Mouse (Mus musculus): ENCODE measurements around the gene Zmynd12. TPM values are rescaled to one million over a fixed set of nuclear protein-coding genes. Genes with fewer than 3 reads are reported as not detected.

Gene Zmynd12
- polyA plus RNA-seq, 1 experiment from 2014 or later: 0.26 TPM

GRCm38 (mm10) chr4:119484882-119485281, 62.3 kb downstream of the Zmynd12 start:
- H3K27ac ChIP-seq: no peak overlapping the region
- no peaks in the 10 kb centered on the region for H3K4me1 ChIP-seq
- no peaks in the 10 kb centered on the region for H3K36me3 ChIP-seq (ENCODE audit: poor library complexity, severe bottlenecking)
- H3K9me3 ChIP-seq (replicated peaks): no peaks in the 10 kb centered on the region
- no peaks in the 10 kb centered on the region for H3K27me3 ChIP-seq
- 69% methylated on average over 7 of the region's 7 CpGs for WGBS
- ATAC-seq: no peak
- no peak overlapping the region for H3K4me3 ChIP-seq
- no peak overlapping the region for H3K9ac ChIP-seq
- H3K4me2 ChIP-seq: no peak overlapping the region

GRCm38 (mm10) chr4:119489666-119490065, 67.1 kb downstream of the Zmynd12 start:
- H3K4me1 ChIP-seq: peaks cover 12% of the 10 kb centered on the region; the same call in 1 of the 2 replicates
- no peaks in the 10 kb centered on the region for H3K9me3 ChIP-seq (replicated peaks)
- no peaks in the 10 kb centered on the region for H3K36me3 ChIP-seq (ENCODE audit: poor library complexity, severe bottlenecking)
- peaks cover 4% of the 10 kb centered on the region; the same call in 1 of the 2 replicates for H3K27me3 ChIP-seq
- WGBS: 82% methylated on average over 10 of the region's 10 CpGs
- no peak overlapping the region for H3K9ac ChIP-seq
- no peak overlapping the region for H3K27ac ChIP-seq
- H3K4me2 ChIP-seq: no peak overlapping the region
- no peak overlapping the region for H3K4me3 ChIP-seq
- ATAC-seq: no peak

- Histone ChIP-seq H3K4me1 (peaks cover 12% of the 10 kb centered on the region; the same call in 1 of the 2 replicates), H3K36me3 (ENCODE audit: poor library complexity, severe bottlenecking) (no peaks in the 10 kb centered on the region), H3K9ac (no peak overlapping the region), H3K27ac (no peak overlapping the region), H3K9me3 (replicated peaks) (no peaks in the 10 kb centered on the region), H3K27me3 (peaks cover 4% of the 10 kb centered on the region; the same call in 1 of the 2 replicates), H3K4me2 (no peak overlapping the region), H3K4me3 (no peak overlapping the region)
- WGBS: 78% methylated on average over 3 of the region's 3 CpGs
- no peak for ATAC-seq
Measured at GRCm38 (mm10) chr4:119490806-119491205, 68.2 kb downstream of the Zmynd12 start.

GRCm38 (mm10) chr4:119492291-119492932, 69.8 kb downstream of the Zmynd12 start, which contains the start of gene Rimkla:
TSS of gene Rimkla (minus strand) at chr4:119492628.
- peak within 1 kb of the TSS; percentile 52; the same call in 1 of the 2 replicates for H3K27ac ChIP-seq
- peaks cover 4% of the 10 kb centered on the region; the same call in 1 of the 2 replicates for H3K27me3 ChIP-seq
- H3K9ac ChIP-seq: peak within 1 kb of the TSS; percentile 76
- H3K36me3 ChIP-seq (ENCODE audit: poor library complexity, severe bottlenecking): no peaks in the 10 kb centered on the region
- H3K9me3 ChIP-seq (replicated peaks): no peaks in the 10 kb centered on the region
- H3K4me1 ChIP-seq: peaks cover 12% of the 10 kb centered on the region; the same call in 1 of the 2 replicates
- under 1% methylated on average over 65 of the region's 77 CpGs for WGBS
- peak within 1 kb of the TSS; percentile 78 for H3K4me2 ChIP-seq
- ATAC-seq: peak; percentile 95
- peak within 1 kb of the TSS; percentile 61 for H3K4me3 ChIP-seq

GRCm38 (mm10) chr4:119492933-119493327, 70.3 kb downstream of the Zmynd12 start:
- H3K27ac ChIP-seq: no peak overlapping the region
- ATAC-seq: peak; percentile 46
- peaks cover 12% of the 10 kb centered on the region; the same call in 1 of the 2 replicates for H3K4me1 ChIP-seq
- WGBS: 40% methylated on average over 10 of the region's 10 CpGs
- H3K4me3 ChIP-seq: peak overlapping the region; percentile 61
- H3K27me3 ChIP-seq: peaks cover 4% of the 10 kb centered on the region; the same call in 1 of the 2 replicates
- H3K9ac ChIP-seq: peak overlapping the region; percentile 76
- H3K4me2 ChIP-seq: peak overlapping the region; percentile 78
- no peaks in the 10 kb centered on the region for H3K9me3 ChIP-seq (replicated peaks)
- no peaks in the 10 kb centered on the region for H3K36me3 ChIP-seq (ENCODE audit: poor library complexity, severe bottlenecking)

- Histone ChIP-seq H3K4me3 (no peak overlapping the region), H3K9ac (no peak overlapping the region), H3K4me1 (no peaks in the 10 kb centered on the region), H3K27ac (no peak overlapping the region), H3K9me3 (replicated peaks) (no peaks in the 10 kb centered on the region), H3K4me2 (no peak overlapping the region), H3K36me3 (ENCODE audit: poor library complexity, severe bottlenecking) (no peaks in the 10 kb centered on the region), H3K27me3 (peaks cover 4% of the 10 kb centered on the region; the same call in 1 of the 2 replicates)
- ATAC-seq: no peak
- 61% methylated on average over 5 of the region's 5 CpGs for WGBS
Measured at GRCm38 (mm10) chr4:119498319-119498848, 75.8 kb downstream of the Zmynd12 start.

GRCm38 (mm10) chr4:119511591-119511990, 89.0 kb downstream of the Zmynd12 start:
- ATAC-seq: no peak
- Histone ChIP-seq H3K4me2 (no peak overlapping the region), H3K4me1 (no peaks in the 10 kb centered on the region), H3K9ac (no peak overlapping the region), H3K27ac (no peak overlapping the region), H3K9me3 (replicated peaks) (no peaks in the 10 kb centered on the region), H3K4me3 (no peak overlapping the region), H3K27me3 (no peaks in the 10 kb centered on the region), H3K36me3 (ENCODE audit: poor library complexity, severe bottlenecking) (no peaks in the 10 kb centered on the region)
- 54% methylated on average over 2 of the region's 2 CpGs for WGBS

GRCm38 (mm10) chr4:119512731-119513141, 90.1 kb downstream of the Zmynd12 start:
- Histone ChIP-seq H3K4me2 (no peak overlapping the region), H3K4me1 (no peaks in the 10 kb centered on the region), H3K36me3 (ENCODE audit: poor library complexity, severe bottlenecking) (no peaks in the 10 kb centered on the region), H3K4me3 (no peak overlapping the region), H3K9ac (no peak overlapping the region), H3K9me3 (replicated peaks) (no peaks in the 10 kb centered on the region), H3K27ac (no peak overlapping the region), H3K27me3 (no peaks in the 10 kb centered on the region)
- 58% methylated on average over 3 of the region's 3 CpGs for WGBS
- ATAC-seq: no peak

Other genes with a start within 250 kb of the Zmynd12 start
- 9.1 and 9.3 TPM in 2 replicates for gene Zfp691, start 248.6 kb upstream of the Zmynd12 start, polyA plus RNA-seq (2015; fragmentation: Nextera tagmentation; extraction: Ambion mirVana)
- 0.87 and 2.1 TPM in 2 replicates for gene Ermap, start 232.8 kb upstream of the Zmynd12 start, polyA plus RNA-seq (2015; fragmentation: Nextera tagmentation; extraction: Ambion mirVana)
- 212 and 215 TPM in 2 replicates for gene Svbp, start 227.5 kb upstream of the Zmynd12 start, polyA plus RNA-seq (2015; fragmentation: Nextera tagmentation; extraction: Ambion mirVana)
- not detected in 2 replicates for gene Tmem269, start 204.6 kb upstream of the Zmynd12 start, polyA plus RNA-seq (2015; fragmentation: Nextera tagmentation; extraction: Ambion mirVana)
- gene AU022252, start 190.1 kb upstream of the Zmynd12 start, polyA plus RNA-seq (2015; fragmentation: Nextera tagmentation; extraction: Ambion mirVana): 28.0 and 30.9 TPM in 2 replicates
- gene P3h1, start 189.9 kb upstream of the Zmynd12 start, polyA plus RNA-seq (2015; fragmentation: Nextera tagmentation; extraction: Ambion mirVana): 7.6 and 8.1 TPM in 2 replicates
- gene Cldn19, start 167.4 kb upstream of the Zmynd12 start, polyA plus RNA-seq (2015; fragmentation: Nextera tagmentation; extraction: Ambion mirVana): 0.18 TPM in 2 replicates
- 763 and 887 TPM in 2 replicates for gene Ybx1, start 128.2 kb upstream of the Zmynd12 start, polyA plus RNA-seq (2015; fragmentation: Nextera tagmentation; extraction: Ambion mirVana)
- 101 and 123 TPM in 2 replicates for gene Ppih, start 102.3 kb upstream of the Zmynd12 start, polyA plus RNA-seq (2015; fragmentation: Nextera tagmentation; extraction: Ambion mirVana)
- gene Ccdc30, start 7.3 kb upstream of the Zmynd12 start, polyA plus RNA-seq (2015; fragmentation: Nextera tagmentation; extraction: Ambion mirVana): 12.4 and 12.5 TPM in 2 replicates
- gene Ppcs, start 394 bp upstream of the Zmynd12 start, polyA plus RNA-seq (2015; fragmentation: Nextera tagmentation; extraction: Ambion mirVana): 15.4 and 17.9 TPM in 2 replicates
- gene Rimkla, start 69.8 kb downstream of the Zmynd12 start, polyA plus RNA-seq (2015; fragmentation: Nextera tagmentation; extraction: Ambion mirVana): 12.2 and 12.6 TPM in 2 replicates
- gene Foxj3, start 114.2 kb downstream of the Zmynd12 start, polyA plus RNA-seq (2015; fragmentation: Nextera tagmentation; extraction: Ambion mirVana): 23.8 and 25.4 TPM in 2 replicates
- 4.8 TPM in 2 replicates for gene Frg2f1, start 116.7 kb downstream of the Zmynd12 start, polyA plus RNA-seq (2015; fragmentation: Nextera tagmentation; extraction: Ambion mirVana)
- not detected in 2 replicates for gene Guca2a, start 214.9 kb downstream of the Zmynd12 start, polyA plus RNA-seq (2015; fragmentation: Nextera tagmentation; extraction: Ambion mirVana)
- not detected in 2 replicates for gene Guca2b, start 236.1 kb downstream of the Zmynd12 start, polyA plus RNA-seq (2015; fragmentation: Nextera tagmentation; extraction: Ambion mirVana)